Mouse (Mus musculus) embryonic facial prominence, embryonic 14.5 days (tissue): ENCODE measurements at regions not wholly inside any gene's neighbourhood (a gene's known extent, or its start where the extent isn't known, plus 50 kb on each side); places are given as distances from the start of the nearest gene placed in this dataset.

Source experiments
- ATAC-seq: fragments of 200-750 bp; cut with Nextera tagmentation; 2 replicates; pipeline ENCODE4 v1.8.0; 2017; ENCODE audit warnings: low read depth, moderate number of reproducible peaks, moderate TSS enrichment
- DNase-seq: peaks from one replicate; pipeline ENCODE4 v3.0.0-alpha.2; 2015; ENCODE audit warnings: low spot score
- H3K27ac ChIP-seq: fragments of 300-500 bp; sonication (generic); replicated peaks from 2 replicates; pipeline ENCODE4 v1.5.1; 2014; ENCODE audit warnings: low read depth, mild to moderate bottlenecking, low read length, moderate library complexity
- H3K27me3 ChIP-seq: fragments of 300-500 bp; sonication (generic); replicated peaks from 2 replicates; pipeline ENCODE4 v1.6.1; 2014; ENCODE audit warnings: low read length; ENCODE audit not compliant: control insufficient read depth, insufficient read depth
- H3K36me3 ChIP-seq: fragments of 300-500 bp; sonication (generic); 2 replicates; pipeline ENCODE4 v1.6.1; 2014; ENCODE audit warnings: low read length, mixed read lengths; ENCODE audit not compliant: control insufficient read depth, insufficient read depth
- H3K4me1 ChIP-seq: fragments of 300-500 bp; sonication (generic); 2 replicates; pipeline ENCODE4 v1.6.1; 2014; ENCODE audit warnings: antibody characterized with exemption, low read length; ENCODE audit not compliant: control insufficient read depth, insufficient read depth
- H3K4me2 ChIP-seq: fragments of 300-500 bp; sonication (generic); 2 replicates; pipeline ENCODE4 v1.6.1; 2014; ENCODE audit warnings: low read depth, mild to moderate bottlenecking, low read length, moderate library complexity, mixed read lengths
- H3K4me3 ChIP-seq: fragments of 300-500 bp; sonication (generic); 2 replicates; pipeline ENCODE4 v1.5.1; 2014; ENCODE audit warnings: low read depth, mild to moderate bottlenecking, low read length
- H3K9ac ChIP-seq: fragments of 300-500 bp; sonication (generic); 2 replicates; pipeline ENCODE4 v1.6.1; 2014; ENCODE audit warnings: low read depth, mild to moderate bottlenecking, low read length, moderate library complexity, mixed read lengths
- H3K9me3 ChIP-seq: fragments of 300-500 bp; sonication (generic); 2 replicates; pipeline ENCODE4 v1.6.1; 2016; ENCODE audit warnings: low read length; ENCODE audit not compliant: control insufficient read depth
- WGBS: fragments of 180-500 bp; shearing (Covaris S2); extraction: QIAGEN DNeasy Blood & Tissue Kit; methylation state at CpG from one replicate; pipeline ENCODE4 v1.1.7; 2014; 5-methylcytosine and 5-hydroxymethylcytosine counted together

DNA sequence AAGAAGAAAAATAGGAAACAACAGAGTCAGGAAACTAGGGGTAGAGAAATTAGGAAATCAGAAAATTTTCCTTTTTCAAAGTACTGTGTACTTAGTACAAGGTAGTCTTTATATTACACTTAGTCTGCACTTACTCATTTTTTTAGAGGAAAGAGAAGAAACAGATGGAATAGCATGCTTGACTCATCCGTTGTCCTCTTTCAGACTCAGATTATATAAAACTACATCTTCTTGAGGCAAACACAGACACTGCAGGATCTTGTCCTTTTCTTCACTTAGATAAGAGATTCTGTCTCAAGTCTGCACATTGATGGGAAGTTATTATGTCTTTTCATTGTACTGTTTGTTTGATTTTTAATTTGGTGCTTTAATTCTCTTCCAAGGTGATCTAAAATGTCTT, 2198.5 kb upstream of the Pcdh17 start:
- no peaks in the 10 kb centered on the region for H3K4me1 ChIP-seq
- H3K27me3 ChIP-seq: no peaks in the 10 kb centered on the region
- DNase-seq (no peak), ATAC-seq (no peak)
- H3K27ac ChIP-seq: no peak overlapping the region
- no peak overlapping the region for H3K4me2 ChIP-seq
- H3K9me3 ChIP-seq: no peaks in the 10 kb centered on the region
- WGBS: 89% methylated on average over 1 of the region's 1 CpGs
- H3K9ac ChIP-seq: no peak overlapping the region
- H3K36me3 ChIP-seq: no peaks in the 10 kb centered on the region
- no peak overlapping the region for H3K4me3 ChIP-seq
